Mouse (Mus musculus) midbrain, embryonic 11.5 days (tissue): ENCODE measurements at regions not wholly inside any gene's neighbourhood (a gene's known extent, or its start where the extent isn't known, plus 50 kb on each side); places are given as distances from the start of the nearest gene placed in this dataset.

Source experiments
- ATAC-seq: fragments of 200-750 bp; cut with Nextera tagmentation; 2 replicates; pipeline ENCODE4 v1.8.0; 2017; ENCODE audit warnings: moderate TSS enrichment, moderate library complexity; ENCODE audit not compliant: low FRiP score
- DNase-seq: peaks from one replicate; pipeline ENCODE4 v3.0.0; 2015; ENCODE audit warnings: low spot score; ENCODE audit errors: missing footprints
- H3K27ac ChIP-seq: fragments of 300-500 bp; sonication (generic); 2 replicates; pipeline ENCODE4 v1.5.1; 2014; ENCODE audit warnings: low read depth, low read length
- H3K27me3 ChIP-seq: fragments of 300-500 bp; sonication (generic); 2 replicates; pipeline ENCODE4 v1.6.1; 2014; ENCODE audit warnings: mild to moderate bottlenecking, low read length, moderate library complexity, mixed read lengths; ENCODE audit not compliant: control insufficient read depth, insufficient read depth
- H3K36me3 ChIP-seq: fragments of 300-500 bp; sonication (generic); 2 replicates; pipeline ENCODE4 v1.6.1; 2014; ENCODE audit warnings: mild to moderate bottlenecking, low read length, moderate library complexity, mixed read lengths; ENCODE audit not compliant: control insufficient read depth, insufficient read depth
- H3K4me1 ChIP-seq: fragments of 300-500 bp; sonication (generic); 2 replicates; pipeline ENCODE4 v1.6.1; 2014; ENCODE audit warnings: low read length; ENCODE audit not compliant: control insufficient read depth, insufficient read depth
- H3K4me2 ChIP-seq: fragments of 300-500 bp; sonication (generic); 2 replicates; pipeline ENCODE4 v1.6.1; 2014; ENCODE audit warnings: mild to moderate bottlenecking, moderate library complexity
- H3K4me3 ChIP-seq: fragments of 300-500 bp; sonication (generic); 2 replicates; pipeline ENCODE4 v1.5.1; 2014; ENCODE audit warnings: low read depth, low read length
- H3K9ac ChIP-seq: fragments of 300-500 bp; sonication (generic); 2 replicates; pipeline ENCODE4 v1.6.1; 2014; ENCODE audit warnings: low read length
- H3K9me3 ChIP-seq: fragments of 300-500 bp; sonication (generic); 2 replicates; pipeline ENCODE4 v1.6.1; 2016; ENCODE audit warnings: low read length; ENCODE audit not compliant: control insufficient read depth

- Histone ChIP-seq H3K4me3 (no peak overlapping the region), H3K27me3 (no peaks in the 10 kb centered on the region), H3K27ac (no peak overlapping the region), H3K36me3 (no peaks in the 10 kb centered on the region), H3K4me1 (no peaks in the 10 kb centered on the region; the same call in 1 of the 2 replicates), H3K9me3 (no peaks in the 10 kb centered on the region), H3K9ac (no peak overlapping the region), H3K4me2 (no peak overlapping the region)
- DNase-seq (no peak), ATAC-seq (no peak)
These were observed 545.8 kb upstream of the Cpeb2 start for GRCm38 (mm10) chr5:42687176-42687575.
